In genomic region chr4:56951701-56952100, GRCm38 (mm10) we compare ENCODE assay signal across 20 mouse cellular contexts. TPM values are rescaled to one million over a fixed set of nuclear protein-coding genes. Genes with fewer than 3 reads are reported as not detected.
"Had no signal": no experiment of that assay in that cellular context is flagged by ENCODE, and none has a peak within 500 bp of the region (broad histone marks: within the 10 kb centered on the region; RNA-seq: fewer than 3 reads in every experiment).

No protein-coding gene starts in this region.

- H3K4me1 ChIP-seq: midbrain, embryonic 12.5 days; neural tube, embryonic 13.5 days had no signal

- H3K9me3 ChIP-seq: midbrain, embryonic 10.5 days; midbrain, embryonic 12.5 days; neural tube, embryonic 13.5 days; neural tube, embryonic 15.5 days had no signal

- DNase-seq: lung, embryonic 14.5 days; lung, postnatal 10 days; lung, postnatal 4 days; midbrain, embryonic 14.5 days; retina, postnatal 1 day; right cerebral cortex, adult 18-20 months; right cerebral cortex, postnatal 25 days; right cerebral cortex, postnatal 4 days; spleen, adult 18-20 months; thymus, adult 18-20 months; thymus, postnatal 14 days; thymus, postnatal 36 days had no signal

- H3K27me3 ChIP-seq: midbrain, embryonic 12.5 days; neural tube, embryonic 15.5 days had no signal

- H3K4me3 ChIP-seq: midbrain, embryonic 10.5 days; midbrain, embryonic 12.5 days; myocyte; neural tube, embryonic 13.5 days; neural tube, embryonic 15.5 days had no signal

- H3K27ac ChIP-seq: midbrain, embryonic 10.5 days; midbrain, embryonic 12.5 days; neural tube, embryonic 13.5 days; neural tube, embryonic 15.5 days had no signal

- H3K36me3 ChIP-seq: midbrain, embryonic 10.5 days; midbrain, embryonic 12.5 days; neural tube, embryonic 13.5 days; neural tube, embryonic 15.5 days had no signal

- H3K9ac ChIP-seq: lung, embryonic 14.5 days; midbrain, embryonic 12.5 days; neural tube, embryonic 13.5 days; neural tube, embryonic 15.5 days had no signal

RNA-seq across cellular contexts. Expression of gene Frrs1l, which starts 38.5 kb away (rescaled TPM):
- total RNA-seq: megakaryocyte, adult 5-6 weeks; megakaryocyte-erythroid progenitor cell, adult 5-6 weeks had no signal
- polyA plus RNA-seq: myocyte; thymus, postnatal 0 days had no signal
